Mouse (Mus musculus): ENCODE measurements around the gene Tbc1d16.

- TF ChIP-seq CTCF (IDR thresholded peaks at IDR 0.05; ENCODE audit: borderline replicate concordance, extremely low read depth, insufficient read depth, insufficient read length): no peak
- no peak for TF ChIP-seq POLR2A (IDR thresholded peaks at IDR 0.05; ENCODE audit: borderline replicate concordance, extremely low read depth, insufficient read depth, insufficient read length, poor library complexity, severe bottlenecking)
These were observed 11.2 kb upstream of the Tbc1d16 start for GRCm38 (mm10) chr11:119239480-119239879.
